Mouse (Mus musculus): Measurements from ENCODE around the gene Pgm1.

The Pgm1 gene

DNA sequence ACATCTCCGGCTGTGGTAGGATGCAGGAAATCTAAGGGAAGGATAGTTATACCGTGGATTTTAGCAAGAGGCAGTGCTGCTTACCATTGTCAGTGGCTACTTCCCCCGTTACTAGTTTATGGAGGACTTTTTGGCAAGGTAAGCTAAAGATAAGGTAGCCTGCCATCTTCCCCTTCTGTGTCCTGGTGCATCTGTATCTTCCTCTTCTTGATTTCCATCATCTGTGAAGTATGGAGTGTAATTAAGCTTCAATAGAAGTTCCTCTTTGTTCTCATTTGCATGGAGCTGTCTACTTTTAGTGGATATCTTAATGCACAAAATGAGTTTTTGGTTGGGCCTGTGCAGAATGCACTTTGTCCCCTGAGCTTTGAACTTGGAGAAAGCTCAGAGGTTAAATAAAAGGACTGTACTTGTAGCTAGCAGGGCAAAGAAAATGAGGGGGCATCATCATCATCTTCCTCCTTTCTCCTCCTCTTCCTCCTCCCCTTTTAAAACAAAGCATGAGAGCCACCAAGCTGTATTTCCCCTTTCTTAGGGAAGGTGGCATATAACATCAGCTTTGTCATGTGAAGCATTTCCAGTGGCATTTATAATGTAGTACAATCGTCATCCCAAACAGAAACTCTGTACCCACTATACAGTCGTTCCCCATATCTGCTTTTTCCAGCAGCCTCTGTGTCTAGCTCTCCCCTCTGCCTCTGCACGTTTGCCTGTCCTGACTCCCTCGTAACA lies 29.0 kb downstream of the Pgm1 start:
- no peak for DNase-seq

- no peak for DNase-seq
These were observed 30.1 kb downstream of the Pgm1 start for GRCm38 (mm10) chr4:99959308-99959707.

- no peak for DNase-seq
These were observed 37.3 kb downstream of the Pgm1 start for GRCm38 (mm10) chr4:99966555-99966954.

GRCm38 (mm10) chr4:99969328-99969727 lies 40.1 kb downstream of the Pgm1 start:
- DNase-seq = no peak

- no peak for DNase-seq
These were observed 40.9 kb downstream of the Pgm1 start for GRCm38 (mm10) chr4:99970097-99970496.

GRCm38 (mm10) chr4:99972886-99973285 lies 43.7 kb downstream of the Pgm1 start:
- no peak for DNase-seq

DNA sequence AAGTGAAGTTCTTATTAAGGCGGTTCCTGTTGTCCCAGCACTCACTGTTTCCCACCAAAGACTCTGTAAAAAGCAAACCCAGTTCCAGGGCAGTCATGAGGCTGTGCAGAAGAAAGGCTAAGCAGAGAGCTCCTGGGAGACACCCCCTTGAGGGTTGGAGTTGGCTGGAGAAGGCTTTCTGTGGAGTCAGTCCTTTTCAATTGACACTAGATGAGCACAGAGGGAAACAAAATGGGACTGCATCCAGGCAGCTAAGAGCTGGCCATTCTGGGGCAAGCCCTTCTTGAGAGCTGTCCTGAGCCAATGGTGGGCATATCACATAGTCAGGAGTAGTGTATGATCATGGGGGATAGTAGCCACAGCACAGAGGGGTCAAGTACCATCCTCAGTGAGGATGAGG lies 44.7 kb downstream of the Pgm1 start:
- DNase-seq = no peak

GRCm38 (mm10) chr4:99974375-99974774 lies 45.2 kb downstream of the Pgm1 start:
- DNase-seq = no peak

GRCm38 (mm10) chr4:99979326-99979725 lies 50.1 kb downstream of the Pgm1 start:
- no peak for DNase-seq

GRCm38 (mm10) chr4:99981216-99981615 lies 52.0 kb downstream of the Pgm1 start:
- DNase-seq = no peak

GRCm38 (mm10) chr4:99983652-99984368 lies 54.6 kb downstream of the Pgm1 start:
- DNase-seq = no peak

DNA sequence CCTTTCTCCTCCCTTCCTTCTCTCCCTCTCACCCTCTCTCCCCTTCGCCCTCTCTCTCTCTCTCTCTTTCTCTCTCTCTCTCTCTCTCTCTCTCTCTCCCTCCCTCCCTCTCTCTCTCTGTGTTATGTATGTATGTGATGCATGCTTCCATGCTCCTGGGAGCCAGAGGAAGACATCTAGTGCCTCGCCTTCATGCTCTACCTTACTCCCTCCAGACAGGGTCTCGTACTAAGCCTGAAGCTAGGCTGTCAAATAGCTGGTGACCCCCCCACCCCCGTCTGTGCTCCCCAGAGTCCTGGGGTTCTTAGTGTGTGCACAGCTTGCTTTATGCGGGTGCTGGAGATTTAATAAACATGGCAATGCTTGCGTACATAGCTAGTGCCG lies 55.1 kb downstream of the Pgm1 start:
- no peak for DNase-seq

DNA sequence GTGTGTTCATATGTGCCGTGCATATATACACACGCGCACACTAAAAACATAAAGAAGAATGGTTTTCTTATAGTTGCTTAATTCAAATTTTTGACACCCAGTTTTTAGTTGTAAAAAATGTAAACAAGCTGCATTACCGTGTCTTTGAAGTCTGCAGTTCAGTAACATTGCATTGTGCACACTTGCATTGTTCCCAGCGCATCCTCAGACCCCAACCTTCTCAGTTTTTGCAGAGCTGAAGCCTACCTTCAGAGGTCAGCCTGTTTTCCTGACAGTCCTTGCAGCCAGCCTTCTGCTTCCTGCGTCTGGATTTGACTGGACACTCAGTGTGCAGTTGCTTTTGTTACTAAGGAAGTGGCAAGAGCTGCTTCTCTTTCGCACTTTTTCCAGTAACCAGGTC lies 55.9 kb downstream of the Pgm1 start:
- DNase-seq = no peak

DNA sequence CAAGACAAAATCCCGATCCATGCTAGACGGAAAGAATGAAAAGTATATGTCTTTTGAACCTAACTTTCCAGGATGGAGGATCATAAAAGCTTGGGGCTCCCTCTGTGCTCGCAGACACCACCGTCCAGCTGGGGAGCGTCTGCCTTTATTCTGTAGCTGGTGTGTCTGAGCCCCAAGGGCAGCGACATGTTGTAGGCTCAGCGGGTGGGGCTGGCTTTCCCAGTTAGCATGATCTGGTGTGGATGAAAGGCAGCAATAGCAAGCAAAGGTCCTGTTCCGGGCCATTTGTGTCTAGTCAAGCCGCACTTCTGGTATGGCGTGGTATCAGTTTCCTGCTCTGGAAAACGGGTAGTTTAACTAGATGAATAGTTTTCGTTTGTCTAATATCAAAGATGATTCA lies 56.4 kb downstream of the Pgm1 start:
- DNase-seq = no peak

- DNase-seq = no peak
These were observed 57.4 kb downstream of the Pgm1 start for GRCm38 (mm10) chr4:99986609-99987008.

DNA sequence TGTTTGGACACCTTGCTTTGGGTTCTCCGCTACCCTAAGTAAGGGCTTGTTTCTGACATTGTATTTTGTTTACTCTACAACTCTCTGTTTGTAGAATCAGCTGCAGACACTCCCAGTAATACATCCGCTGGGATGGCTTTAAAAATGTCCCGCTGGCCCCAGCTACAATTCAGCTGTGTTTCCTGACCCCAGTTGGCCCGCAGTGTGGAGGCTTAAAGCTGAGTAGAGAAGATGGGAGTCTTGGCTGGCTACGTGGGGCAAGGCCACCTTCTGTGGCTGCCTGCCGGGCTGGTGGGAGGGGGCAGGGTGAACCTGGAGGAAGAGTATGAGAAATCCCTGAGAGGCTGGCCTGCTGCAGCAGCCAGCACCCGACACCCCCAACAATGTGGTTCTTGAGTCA lies 59.6 kb downstream of the Pgm1 start:
- DNase-seq = no peak

DNA sequence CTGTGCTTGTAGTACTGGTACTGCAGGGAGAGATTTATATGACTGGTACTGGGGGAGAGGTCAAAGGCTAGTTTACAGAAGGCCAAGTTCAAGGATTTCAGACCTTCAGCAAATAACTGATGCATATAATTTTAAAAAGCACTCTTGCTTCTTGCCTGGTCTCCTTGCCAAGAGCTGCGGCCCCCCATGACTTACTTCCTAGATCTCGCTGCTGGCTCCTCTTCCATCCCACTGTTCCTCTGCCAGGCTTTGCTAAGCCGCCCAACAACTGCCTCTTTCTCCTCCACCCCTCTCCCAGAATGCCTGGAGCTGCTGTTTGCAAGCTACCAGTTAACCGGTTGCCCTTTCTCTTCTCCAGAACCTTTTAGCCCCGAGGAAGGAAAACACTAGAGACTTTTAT lies 71.8 kb downstream of the Pgm1 start:
- no peak for DNase-seq

- DNase-seq = no peak
These were observed 72.6 kb downstream of the Pgm1 start for GRCm38 (mm10) chr4:100001806-100002205.

- no peak for DNase-seq
These were observed 78.5 kb downstream of the Pgm1 start for GRCm38 (mm10) chr4:100007721-100008120.

- DNase-seq = peak; percentile 50
These were observed 79.3 kb downstream of the Pgm1 start for GRCm38 (mm10) chr4:100008371-100009090.

- DNase-seq = no peak
These were observed 80.0 kb downstream of the Pgm1 start for GRCm38 (mm10) chr4:100009211-100009678.

DNA sequence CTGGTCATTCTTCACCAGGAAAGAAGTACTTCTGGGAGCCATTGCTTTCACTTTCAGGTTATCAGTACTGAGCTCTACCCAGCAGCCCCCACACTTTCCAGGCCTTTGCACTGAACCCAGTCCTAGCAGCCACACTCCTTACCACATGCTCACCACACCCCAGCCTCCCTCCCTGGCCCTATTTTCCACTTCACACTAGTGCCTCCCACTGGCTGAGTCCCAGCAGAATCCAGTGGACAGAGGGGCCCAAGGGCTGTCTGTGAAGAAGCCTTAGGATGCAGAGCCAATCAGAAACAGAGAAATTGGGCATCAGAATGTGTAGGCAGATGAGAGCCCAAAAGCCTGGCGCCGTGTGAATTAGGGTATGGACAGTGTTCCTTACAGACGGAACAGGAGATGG lies 81.7 kb downstream of the Pgm1 start:
- no peak for DNase-seq

GRCm38 (mm10) chr4:100011563-100011962 lies 82.3 kb downstream of the Pgm1 start:
- DNase-seq = no peak
